Mouse (Mus musculus) CD4-positive helper T cell, adult 2 months (primary cell): ENCODE results near the gene Gm40193.
"Not testable (repeated sequence)": the region's sequence is repeated elsewhere in the genome, so short reads cannot be mapped to it uniquely, and the experiment has no call there.

Experiments
- DNase-seq: peaks from one replicate; pipeline ENCODE4 v3.0.0-alpha.2; 2012; ENCODE audit warnings: low read depth, missing footprints, low spot score

Gm40193 gene

DNA sequence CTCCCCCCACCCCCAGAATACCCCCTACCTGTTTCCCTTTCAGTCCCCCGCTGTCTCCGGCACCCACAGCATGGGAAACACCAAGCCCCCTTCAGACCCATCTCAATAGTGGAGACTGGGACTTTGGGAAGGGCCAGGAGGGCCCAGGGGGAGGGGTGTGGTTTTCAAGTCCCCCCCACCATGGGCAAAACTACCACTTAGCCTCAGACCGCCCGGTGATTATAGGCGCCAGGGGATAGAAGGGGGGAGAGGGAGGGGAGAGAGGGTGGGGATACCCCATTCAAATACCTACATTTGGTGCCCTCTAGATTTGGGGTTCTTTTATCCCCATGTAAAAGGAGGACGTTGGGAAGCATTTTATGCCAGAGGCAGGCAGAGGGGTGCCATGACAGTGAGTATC is at the start of gene Gm40193:
Gm40193 (minus strand) TSS at position 101 of the 400 bp plus-strand sequence.
- DNase-seq, result no peak

DNA sequence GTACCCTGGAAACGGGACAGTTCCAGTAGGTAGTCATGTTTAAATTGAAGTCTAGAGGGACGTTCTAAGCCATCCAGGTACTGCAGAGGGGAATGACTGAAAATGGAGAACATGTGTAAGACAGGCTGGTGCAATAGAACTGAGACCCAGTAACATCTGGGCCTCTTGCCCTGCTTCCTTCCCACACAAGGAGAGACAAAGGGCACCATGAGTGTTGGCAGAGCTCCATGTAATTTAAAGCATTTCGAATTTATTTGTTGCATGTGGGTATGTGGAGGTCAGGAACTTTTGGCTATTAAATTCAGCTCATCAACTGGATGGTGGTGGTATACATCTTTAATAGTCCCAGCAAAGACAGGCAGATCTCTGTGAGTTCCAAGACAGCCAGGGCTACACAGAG is 49.5 kb upstream of the Gm40193 start:
- DNase-seq, result no peak

DNA sequence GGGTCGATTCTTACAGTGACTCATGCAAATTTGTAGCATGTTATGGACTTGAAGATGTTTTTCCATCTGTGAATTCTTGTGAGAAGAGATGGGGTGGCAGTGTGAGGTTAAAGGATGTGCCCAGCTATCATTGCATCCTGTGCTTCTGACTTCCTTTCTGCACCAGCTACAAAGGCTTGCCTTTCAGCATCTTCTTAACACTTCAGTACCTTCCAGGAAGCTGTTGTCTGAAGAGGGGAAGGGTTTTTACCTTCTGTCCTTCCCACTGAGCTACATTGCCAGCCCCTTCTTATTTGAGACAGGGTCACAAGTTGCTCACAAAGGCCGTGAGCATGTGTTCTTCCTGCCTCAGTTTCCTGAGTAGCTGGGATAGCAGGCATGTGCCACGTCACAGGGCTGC is 48.2 kb upstream of the Gm40193 start:
- peak; percentile 82 for DNase-seq

DNA sequence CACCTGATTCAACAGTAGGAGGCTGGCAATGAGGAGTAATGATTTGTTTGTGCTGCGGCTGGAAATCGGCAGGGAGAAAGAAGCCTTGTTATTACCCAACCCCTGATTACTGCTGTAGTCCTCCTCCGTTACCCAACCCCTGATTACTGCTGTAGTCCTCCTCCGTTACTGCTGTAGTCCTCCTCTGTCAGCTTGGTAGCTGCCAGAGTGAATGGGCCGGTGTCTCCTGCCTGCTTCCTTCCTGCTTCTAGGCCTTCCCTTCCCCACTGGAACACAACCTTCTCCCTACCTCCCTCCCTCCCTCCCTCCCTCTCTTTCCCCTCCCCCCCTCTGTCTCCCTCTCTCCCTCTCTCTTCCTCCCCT is 47.6 kb upstream of the Gm40193 start:
- DNase-seq, result no peak

DNA sequence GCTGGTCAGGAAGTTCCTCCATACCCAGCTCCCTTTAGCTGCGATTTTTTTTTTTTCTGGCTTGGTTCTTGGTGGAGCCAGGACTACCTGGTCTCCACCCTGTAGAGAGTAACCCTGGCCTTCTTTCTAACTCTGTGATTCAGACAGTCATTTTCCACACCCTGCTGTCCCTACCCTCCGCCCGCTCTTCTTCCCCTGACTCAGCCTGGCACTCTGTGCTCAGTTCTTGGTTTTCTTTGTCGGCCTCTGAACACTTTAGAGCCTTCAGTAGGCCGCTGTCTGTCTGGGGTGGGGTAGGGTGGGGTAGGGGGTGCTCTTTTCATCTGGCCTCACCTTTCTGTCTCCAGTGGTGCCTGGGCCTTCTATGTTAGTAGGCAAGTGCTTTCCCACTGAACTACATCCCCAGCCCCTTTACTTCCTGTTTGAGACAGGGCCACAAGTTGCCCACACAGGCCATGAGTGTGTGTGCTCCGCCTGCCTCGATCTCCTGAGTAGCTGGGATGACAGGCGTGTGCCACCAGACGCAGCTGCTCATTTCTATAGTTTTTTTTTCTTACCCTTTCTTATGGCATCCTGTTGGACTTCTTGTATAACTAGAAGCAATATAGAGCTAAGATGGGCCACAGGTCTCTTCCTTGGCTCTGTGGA is 47.1 kb upstream of the Gm40193 start:
- DNase-seq, result peak; percentile 62

GRCm38 (mm10) chr11:70578962-70579361 is 46.2 kb upstream of the Gm40193 start:
- no peak for DNase-seq

GRCm38 (mm10) chr11:70577201-70577600 is 44.5 kb upstream of the Gm40193 start:
- no peak for DNase-seq

DNA sequence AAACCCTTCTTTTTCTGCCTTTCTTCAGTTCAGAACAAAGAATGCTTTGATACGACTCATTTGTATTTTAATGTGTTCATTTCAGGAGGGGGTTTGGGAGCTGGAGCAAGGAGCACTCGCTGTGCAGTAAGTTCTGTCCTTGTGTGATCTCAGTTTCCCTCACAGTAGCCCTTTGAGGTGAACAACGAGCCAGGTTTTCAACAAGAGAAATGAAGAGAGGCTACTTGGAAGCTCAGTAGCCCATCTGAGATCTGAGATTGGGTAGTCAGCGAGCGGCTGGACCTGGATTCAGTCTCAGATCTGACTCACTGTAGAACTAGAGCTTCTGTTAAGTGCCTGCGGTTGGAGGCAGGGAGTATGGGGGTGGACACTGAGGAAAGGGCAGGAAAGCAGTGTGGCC is 41.1 kb upstream of the Gm40193 start:
- no peak for DNase-seq

- DNase-seq, result no peak
Observed at GRCm38 (mm10) chr11:70572348-70572902, 39.7 kb upstream of the Gm40193 start.

DNA sequence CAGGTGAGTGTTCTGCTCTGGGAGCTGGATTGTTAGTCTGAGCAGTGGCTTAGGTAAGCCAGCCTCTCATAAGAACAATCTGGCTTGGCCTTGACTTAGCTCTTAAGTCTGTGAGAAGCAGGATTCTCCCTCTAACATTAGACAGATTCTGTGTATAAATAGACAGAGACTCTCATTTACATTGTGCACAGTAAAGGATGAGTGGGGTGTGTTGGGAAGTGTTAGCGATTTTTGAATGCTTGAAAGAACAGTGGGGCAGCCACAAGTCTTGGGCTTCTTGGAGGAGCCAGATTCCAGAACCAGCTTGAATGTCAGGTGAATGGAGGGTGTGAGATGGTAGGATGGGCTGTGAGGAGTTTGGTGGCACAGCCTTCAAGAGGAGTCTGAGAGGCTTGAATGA is 38.9 kb upstream of the Gm40193 start:
- no peak for DNase-seq

- DNase-seq, result not testable (repeated sequence)
Observed at GRCm38 (mm10) chr11:70570614-70571013, 37.9 kb upstream of the Gm40193 start.

DNA sequence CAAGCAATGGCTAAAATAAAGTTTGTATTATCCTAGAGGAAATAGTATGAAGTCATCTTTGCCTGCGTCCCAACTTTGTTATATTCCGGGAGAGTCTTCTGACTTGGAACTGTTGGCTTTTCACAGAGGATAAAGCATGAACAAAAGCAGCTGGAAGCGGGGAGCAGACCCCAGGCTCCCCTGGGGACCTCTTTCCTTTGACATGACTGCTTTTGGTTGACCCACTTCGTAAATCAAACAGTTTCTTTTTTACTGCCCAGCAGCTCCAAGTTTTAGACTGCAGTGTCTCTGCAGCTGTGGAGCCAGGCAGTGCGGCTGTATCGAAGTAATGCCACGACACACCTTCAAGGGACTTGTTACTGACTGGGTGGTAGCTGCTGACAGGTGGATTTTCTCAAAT is 33.8 kb upstream of the Gm40193 start:
- DNase-seq, result no peak

GRCm38 (mm10) chr11:70564276-70564873 is 31.6 kb upstream of the Gm40193 start:
- DNase-seq, result no peak

DNA sequence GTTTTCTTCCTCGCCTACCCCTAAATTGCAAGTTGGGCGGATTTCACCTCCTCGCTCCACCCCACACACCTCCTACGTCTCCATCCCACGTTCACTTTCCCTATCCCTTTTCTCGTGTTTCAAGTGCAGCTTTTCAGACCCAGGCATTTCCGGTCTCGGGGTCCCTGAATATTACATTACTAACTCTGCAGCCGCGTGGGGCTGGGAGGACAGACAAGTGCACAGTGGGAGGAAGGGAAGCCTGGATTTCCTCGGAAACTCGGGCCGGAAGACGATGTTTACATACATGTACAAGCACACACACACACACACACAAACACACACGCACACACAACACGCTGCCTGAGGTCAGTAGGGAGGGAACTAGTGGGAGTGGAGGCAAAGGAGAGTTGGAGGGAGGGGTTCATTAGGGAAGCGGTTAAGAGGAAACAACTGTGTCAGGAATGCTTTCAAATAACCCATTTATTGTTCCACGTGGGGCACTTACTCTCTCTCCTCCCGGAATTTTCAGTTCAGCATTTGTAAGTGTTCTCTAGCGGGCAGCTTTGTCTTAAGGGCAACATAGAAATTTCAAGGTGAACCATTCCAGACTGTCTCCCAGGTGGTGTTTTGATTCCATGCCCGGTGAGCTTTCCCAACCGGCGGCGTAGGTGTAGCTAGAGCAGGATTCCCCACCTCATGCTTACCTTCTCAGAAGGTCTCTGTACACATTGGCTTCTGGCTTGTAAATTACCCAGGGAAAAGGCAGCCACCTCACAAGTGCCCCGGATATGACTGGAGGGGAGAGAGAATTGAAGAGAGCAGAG is 30.9 kb upstream of the Gm40193 start:
- DNase-seq, result peak; percentile 70

DNA sequence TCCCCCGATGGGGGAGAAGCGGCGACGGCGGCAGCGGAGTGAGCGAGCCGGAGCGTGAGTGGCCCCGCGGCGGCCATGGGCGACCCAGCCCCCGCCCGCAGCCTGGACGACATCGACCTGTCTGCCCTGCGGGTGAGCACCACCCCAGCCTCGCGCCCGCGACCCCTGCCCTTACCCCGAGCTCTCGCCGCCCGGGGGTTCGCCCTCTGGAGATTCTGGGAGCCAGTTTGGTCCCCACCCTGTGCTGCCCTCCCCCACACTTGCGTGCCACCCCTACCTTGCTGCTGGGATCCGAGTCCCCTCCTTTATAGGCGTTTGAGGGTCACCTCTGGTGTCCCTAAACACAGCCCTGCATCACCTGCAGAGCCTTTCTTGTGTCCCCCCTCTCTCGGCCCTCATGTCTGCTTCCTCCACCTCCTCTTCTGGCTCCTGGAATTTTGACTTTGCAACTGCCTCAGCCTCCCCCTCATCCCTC is 30.3 kb upstream of the Gm40193 start:
- DNase-seq, result no peak

DNA sequence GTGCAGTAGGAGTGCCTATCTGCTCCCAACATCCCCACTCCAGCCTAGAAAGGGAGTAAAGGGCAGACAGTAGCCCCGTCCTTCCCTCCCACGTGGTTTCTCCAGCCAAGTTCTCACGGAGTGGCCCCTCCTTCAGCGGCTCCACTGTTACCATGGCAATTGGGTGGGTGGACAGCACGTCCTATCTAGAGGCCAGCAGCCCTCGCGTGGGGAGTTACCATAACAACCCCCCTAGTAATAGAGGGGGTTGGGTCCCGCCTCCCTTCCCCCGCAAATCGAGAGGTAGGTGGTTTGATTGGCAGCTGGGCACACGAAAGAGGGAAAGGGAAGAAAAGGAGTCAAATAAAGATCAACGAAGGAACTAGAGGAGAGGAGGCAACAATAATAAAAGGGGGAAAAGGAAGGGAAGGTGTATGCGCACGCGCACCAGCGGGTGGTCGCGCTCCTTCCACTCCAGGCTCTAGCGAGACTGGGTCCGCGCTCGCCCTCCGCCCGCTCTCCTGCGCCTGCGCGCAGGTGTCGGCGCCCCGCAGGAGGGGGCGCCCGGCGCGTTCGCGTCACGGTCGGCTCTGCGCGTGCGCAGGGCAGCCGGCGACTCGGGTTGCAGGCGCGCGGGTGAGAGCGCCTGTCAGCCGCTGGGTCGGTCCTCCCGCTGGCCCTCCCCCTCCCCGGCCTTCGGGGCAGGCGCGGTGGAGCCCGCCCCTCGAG is 29.7 kb upstream of the Gm40193 start, which contains the start of gene Mink1:
Mink1 (plus strand) TSS at position 595 of the 708 bp plus-strand sequence.
- peak; percentile 93 for DNase-seq

DNA sequence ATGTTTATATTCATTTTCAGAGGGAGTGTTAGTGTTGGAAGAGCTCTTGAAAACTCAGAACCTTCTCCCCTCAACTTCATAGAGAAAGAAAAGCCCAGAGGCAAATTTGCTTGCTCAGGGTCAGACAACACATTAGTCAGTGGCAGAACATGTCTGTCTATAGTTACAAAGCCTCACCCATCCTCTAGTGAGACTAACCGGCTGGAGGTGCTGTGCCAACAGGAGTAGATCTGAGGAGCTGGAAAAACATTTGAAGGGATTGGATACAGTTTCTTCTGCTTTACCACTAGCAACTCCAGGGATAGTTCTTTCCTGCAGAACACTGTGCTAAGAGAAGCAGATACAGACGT is 29.2 kb upstream of the Gm40193 start:
- DNase-seq, result peak; percentile 21

GRCm38 (mm10) chr11:70557545-70557944 is 24.8 kb upstream of the Gm40193 start:
- no peak for DNase-seq

- DNase-seq, result no peak
Observed at GRCm38 (mm10) chr11:70553940-70554339, 21.2 kb upstream of the Gm40193 start.

- DNase-seq, result no peak
Observed at GRCm38 (mm10) chr11:70551526-70551925, 18.8 kb upstream of the Gm40193 start.

DNA sequence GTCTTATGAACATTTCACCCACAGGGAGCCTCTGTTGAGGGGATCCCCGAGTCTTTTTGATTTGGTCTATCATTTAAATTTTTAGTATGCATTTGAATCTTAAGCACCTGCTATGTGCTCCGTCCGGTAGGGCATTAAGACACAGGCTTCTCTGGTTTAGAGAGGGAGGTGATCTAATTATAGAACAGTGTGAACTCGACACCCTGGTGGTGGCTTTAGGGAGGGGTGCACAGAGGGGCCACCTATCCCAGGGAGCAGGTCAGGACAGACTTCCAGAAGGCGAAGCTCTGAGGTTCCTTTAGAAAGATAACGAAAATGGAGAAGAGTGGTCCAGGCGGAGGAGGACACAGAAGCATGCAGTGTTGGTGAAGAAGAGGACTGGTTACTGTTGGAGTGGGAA is 11.8 kb upstream of the Gm40193 start:
- DNase-seq, result no peak

DNA sequence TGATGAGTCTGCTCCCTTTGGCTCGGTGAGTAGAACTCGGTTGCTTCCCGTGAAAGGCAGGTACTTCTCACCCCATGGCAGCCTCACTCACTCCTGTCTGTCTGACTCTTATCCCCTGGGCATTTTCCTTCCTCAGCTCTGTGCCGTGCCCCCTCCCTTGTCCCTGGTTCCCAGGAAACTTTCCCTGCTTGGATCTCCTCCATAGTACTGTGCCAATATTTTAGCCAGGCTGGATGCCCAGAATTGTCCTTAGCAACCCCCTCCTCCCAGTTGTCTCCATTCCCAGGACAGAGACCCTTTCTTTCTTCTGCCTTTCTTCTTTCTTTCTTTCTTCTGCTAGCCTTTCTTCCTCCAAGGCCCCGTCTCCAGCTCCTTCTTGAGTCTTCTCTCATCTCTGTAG is 8.7 kb upstream of the Gm40193 start:
- no peak for DNase-seq
